Mouse (Mus musculus) lung, postnatal 4 days (tissue): ENCODE measurements at regions not wholly inside any gene's neighbourhood (a gene's known extent, or its start where the extent isn't known, plus 50 kb on each side); places are given as distances from the start of the nearest gene placed in this dataset.

Experiments
- DNase-seq, 2 experiments: peaks; one replicate each; pipeline ENCODE4 v3.0.0; 2021

DNA sequence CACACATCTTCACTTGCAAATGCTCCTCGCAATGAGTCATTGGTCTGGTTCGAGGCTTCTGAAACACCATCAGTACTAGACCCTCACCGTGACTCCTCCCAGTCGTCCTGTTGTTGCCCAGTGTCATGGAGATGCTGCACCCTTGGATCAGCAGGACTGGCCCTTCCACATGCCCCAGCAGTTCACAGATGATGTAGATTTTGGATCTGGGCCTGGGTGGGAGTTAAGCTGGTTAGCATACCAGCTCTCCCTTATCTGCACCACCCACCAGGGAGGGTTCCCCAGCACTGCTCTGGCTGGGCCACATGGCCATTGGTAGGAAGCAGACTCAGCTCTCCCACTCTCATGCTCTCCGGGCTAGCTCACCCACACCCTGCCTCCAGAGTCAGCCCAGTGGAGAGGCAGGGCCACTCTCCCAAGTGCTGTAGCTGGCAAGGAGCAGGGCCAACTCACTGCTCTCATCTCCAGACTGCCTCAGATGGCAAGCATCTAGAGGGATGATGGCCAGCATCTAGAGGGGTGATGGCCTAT, 60.8 kb upstream of the Thy1 start:
- no peak for DNase-seq

DNA sequence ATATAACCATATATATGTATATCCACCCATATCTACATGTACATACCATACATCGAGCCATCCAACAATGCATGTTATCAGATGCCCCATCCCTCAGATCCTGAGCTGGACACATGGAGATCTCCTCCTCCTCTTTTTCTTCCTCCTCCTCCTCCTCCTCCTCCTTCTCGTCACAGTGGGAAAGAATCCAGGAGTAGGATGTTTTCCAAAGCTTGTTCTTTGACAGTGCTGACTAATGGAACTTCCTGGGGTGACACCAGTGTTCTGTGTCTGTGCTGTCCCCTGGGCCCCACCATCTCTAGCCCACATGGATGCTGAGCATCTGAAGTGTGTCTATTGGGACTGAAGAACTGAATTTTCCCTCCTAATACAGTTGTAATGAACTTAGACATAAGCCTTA, 60.0 kb upstream of the Thy1 start:
- no peak for DNase-seq

DNA sequence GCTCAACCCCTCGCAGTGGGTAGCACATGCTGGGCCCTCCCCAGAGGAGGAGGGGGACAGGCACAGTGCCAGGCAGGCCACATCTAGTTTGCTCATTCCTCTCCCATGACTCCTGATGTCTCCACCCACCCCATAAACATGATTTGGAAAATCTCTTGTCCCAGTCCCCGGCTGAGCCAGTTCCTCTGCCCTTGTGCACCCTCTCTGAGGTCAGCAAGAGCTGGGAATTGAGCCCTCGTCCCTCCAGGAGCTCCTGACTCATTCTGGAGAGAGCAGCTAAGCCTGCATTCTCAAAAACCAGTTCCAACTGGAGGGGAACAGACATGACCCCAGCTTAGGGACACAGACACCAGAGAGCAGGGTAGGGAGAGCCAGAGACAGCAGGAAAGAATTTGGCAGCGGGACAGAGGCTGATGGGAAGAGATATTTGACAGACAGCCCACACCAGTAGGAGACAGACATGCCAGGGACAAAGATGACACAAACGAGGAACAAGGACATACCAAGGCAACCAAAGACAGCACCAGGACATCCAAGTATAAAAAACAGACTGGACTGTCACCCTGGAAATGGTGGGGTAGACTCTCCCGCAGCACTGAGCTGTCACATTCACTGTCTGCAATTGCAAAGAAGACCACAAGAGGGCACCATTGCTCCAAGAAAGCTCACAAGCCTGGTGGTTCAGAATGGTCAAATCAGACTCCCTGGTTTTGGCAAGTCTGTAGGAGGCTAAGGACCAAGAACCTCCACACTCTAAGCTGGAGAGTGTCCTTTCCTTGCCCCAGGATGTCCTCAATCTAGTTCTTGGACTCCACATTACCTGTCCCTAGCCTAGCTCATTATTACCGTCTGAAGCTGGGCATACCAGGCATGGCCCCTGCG, 58.8 kb upstream of the Thy1 start:
- peak; percentile 71 to 88 for DNase-seq

DNA sequence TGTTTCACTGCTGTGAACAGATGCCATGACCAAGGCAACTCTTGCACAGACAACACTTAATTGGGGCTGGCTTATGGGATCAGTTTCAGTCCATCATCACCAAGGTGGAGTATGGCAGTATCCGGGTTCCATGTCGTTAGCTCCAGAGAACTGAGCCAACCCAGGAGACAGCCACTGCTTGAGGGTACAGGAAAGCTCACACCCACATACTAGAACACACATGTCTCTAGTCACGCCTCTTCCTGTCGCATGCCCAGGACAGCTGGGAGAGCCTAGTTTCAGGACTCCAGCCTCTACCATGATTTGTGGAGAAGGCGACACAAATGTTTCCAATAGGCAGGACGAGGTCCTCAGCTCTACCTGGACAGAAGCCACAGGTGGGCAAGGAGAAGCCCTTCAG, 55.2 kb upstream of the Thy1 start:
- no peak for DNase-seq

DNA sequence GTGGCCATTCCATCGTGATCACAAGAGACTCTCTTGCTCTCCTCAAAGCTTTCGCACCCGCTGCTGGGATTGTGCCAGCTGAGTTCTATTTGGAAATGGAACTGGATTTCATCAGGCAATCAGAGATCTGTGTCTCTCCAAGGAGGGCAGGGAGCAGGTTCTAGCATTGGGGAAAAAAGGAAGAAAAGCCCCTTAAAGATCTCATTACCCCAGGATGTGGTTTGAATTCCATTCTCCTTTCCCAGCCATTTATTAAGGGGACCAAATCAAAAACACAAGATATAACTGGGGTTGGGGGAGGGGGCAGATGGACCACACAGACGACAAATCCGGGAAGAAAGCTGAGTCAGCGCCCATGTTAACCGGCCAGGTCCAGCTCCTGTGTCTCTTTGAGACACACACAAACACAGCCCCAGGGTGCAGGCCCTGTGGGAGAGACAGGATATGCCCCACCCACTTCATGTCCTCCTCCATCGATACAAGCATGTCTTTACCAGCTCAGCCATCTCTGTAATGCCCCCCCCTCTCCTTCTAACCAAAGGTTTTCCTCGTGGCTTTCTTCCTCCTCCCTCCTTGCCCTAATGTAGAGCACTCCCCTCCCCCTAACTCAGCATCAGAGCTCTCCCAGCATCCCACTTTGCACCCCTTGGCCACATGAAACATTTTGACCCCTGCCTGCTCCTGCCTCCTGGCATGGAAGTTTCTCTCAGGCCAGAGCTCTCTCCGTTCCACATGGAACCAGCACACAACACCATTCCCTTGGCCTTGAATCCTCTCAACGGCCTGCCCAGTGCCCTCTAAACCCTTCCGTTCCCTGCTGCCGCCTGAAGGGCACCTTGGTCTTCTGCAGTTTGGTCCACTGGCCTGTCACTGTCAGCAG, 54.0 kb upstream of the Thy1 start:
- no peak for DNase-seq

DNA sequence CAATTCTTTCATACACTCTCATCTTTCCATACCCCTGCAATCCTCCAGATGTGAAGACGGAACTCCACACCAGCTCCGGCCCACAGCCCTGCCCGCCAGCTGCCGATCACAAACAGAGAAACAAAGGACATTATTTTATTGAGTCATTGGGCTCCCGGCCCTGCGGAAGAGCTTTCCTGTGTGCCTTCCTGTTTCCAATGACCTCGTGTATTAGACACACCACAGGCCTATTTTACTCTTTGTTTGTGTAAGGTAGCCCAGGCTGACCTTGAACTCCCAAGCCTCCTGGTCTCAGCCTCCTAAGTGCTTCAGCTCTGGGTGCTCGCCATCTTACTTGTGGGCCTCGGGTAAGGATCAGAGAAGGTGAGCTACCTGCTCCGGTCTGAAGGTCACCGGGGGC, 53.1 kb upstream of the Thy1 start:
- peak in 1 of 2 experiments; percentile 29 for DNase-seq

DNA sequence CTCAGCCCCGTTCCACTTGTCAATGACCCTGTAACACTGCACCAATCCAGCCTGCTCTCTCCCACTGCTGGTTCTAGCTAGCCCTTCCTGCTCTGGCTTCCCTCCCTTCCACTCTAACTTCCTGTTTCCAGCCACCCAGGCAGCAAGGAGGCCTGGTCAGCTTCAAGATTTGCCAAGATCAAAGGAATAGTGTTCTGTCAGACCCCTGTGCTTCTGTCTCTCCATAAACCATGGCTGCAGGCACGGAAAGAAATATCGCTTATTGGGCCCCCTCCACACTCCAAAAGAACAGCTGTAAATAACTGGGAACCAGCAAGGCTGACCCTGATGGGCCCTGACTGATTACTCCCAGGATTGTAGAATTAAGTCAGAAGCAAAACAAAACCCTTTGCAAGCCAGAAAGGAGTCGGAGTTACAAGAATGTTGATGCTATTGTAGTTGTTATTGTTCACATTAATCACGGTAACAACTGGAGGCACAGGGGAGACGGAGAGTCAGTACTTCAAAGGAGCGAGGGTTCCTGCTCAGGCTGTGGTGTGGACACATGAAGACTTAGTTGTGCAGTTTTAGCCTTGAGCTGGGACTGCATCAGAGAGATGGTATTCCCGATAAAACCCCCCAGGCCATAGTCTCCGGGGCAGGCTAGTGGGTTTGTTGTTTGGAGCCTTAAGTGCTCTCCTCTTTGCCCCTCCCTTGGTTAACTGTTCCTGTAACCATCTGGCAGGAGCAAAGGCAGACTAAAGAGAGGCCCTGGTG, 49.8 kb upstream of the Thy1 start:
- no peak for DNase-seq
